Mouse (Mus musculus): ENCODE measurements around the gene Usp30.

DNA sequence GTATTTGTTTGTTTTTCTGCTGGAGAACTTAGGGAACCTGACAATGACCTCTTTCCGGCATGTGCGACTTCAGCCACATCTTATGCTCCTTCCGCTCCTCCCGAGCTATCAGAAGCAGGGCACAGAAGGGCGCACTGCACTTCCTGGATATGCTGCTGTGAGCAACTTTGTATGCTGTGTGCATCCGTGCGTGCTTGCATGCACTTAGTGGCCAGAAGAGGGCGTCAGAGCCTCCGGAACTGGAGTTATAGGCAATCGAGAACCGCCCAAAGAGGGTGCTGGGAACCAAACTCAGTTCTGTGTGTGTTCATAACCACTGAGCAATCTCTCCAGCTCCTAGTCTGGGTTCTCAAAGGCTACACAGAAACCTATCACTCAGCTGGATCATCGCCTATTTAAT lies 34.6 kb upstream of the Usp30 start:
- TF ChIP-seq POLR2A (IDR thresholded peaks at IDR 0.05; ENCODE audit: borderline replicate concordance, low read depth, low read length), result no peak
- TF ChIP-seq CTCF (IDR thresholded peaks at IDR 0.05; ENCODE audit: low read depth, low read length), result no peak

Measured in bone marrow macrophage, adult 2 months (primary cell).